Mouse (Mus musculus): ENCODE results near the gene En2. TPM values are rescaled to one million over a fixed set of nuclear protein-coding genes. Genes with fewer than 3 reads are reported as not detected.

En2 gene
- polyA plus RNA-seq, 1 experiment from 2014 or later: not detected

DNA sequence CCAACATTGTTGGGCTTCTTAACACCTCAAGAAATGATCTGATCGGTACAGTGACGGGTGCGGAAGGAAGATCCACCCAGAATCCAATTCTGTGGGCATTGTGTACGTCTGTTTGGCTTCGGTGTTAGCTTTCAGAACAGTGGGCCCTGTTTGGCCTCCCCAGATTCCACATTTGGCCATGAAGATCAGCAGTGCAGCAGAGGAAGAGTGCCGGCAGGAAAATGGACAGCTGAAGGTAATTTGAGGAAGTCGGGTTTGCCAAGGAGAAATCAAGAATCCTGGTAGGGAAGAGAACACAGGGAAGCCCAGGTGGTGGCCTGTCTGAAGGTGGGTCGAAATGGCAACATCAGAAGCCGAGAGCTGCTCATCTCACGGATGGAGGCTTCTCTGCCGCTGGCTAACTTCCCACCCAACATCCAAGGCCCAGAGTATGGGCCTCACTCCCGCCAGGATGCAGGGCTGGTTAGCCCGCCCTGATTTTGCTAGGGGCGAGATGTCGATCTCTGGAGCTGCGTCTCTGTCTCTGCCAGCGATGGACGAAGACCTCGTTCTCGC lies 4.0 kb upstream of the En2 start:
- no peak for ATAC-seq (ENCODE audit: insufficient number of reproducible peaks, low FRiP score)
- peaks cover 99% of the 10 kb centered on the region for H3K27me3 ChIP-seq (replicated peaks)
- H3K36me3 ChIP-seq: no peaks in the 10 kb centered on the region
- no peak overlapping the region for H3K9ac ChIP-seq
- no peak overlapping the region for H3K27ac ChIP-seq (ENCODE audit: poor library complexity, severe bottlenecking)
- H3K4me2 ChIP-seq: peak overlapping the region; percentile 31; the same call in 1 of the 2 replicates
- H3K9me3 ChIP-seq (replicated peaks): no peaks in the 10 kb centered on the region
- peak overlapping the region; percentile 20; the same call in 1 of the 2 replicates for H3K4me3 ChIP-seq
- 2% methylated on average over 20 of the region's 20 CpGs for WGBS
- H3K4me1 ChIP-seq (replicated peaks): peaks cover 22% of the 10 kb centered on the region

- Histone ChIP-seq H3K9ac (no peak overlapping the region), H3K4me2 (peak overlapping the region; percentile 31; the same call in 1 of the 2 replicates), H3K36me3 (no peaks in the 10 kb centered on the region), H3K4me3 (peak overlapping the region; percentile 20; the same call in 1 of the 2 replicates), H3K27me3 (replicated peaks) (peaks cover 99% of the 10 kb centered on the region), H3K4me1 (replicated peaks) (peaks cover 27% of the 10 kb centered on the region), H3K27ac (ENCODE audit: poor library complexity, severe bottlenecking) (no peak overlapping the region), H3K9me3 (replicated peaks) (no peaks in the 10 kb centered on the region)
- WGBS: 1% methylated on average over 24 of the region's 24 CpGs
- no peak for ATAC-seq (ENCODE audit: insufficient number of reproducible peaks, low FRiP score)
Measured at GRCm38 (mm10) chr5:28161938-28162402, 3.5 kb upstream of the En2 start.

GRCm38 (mm10) chr5:28163926-28164325 lies 1.6 kb upstream of the En2 start:
- Histone ChIP-seq H3K4me3 (no peak overlapping the region), H3K9me3 (replicated peaks) (no peaks in the 10 kb centered on the region), H3K27ac (ENCODE audit: poor library complexity, severe bottlenecking) (no peak overlapping the region), H3K4me2 (no peak overlapping the region), H3K4me1 (replicated peaks) (peaks cover 20% of the 10 kb centered on the region), H3K36me3 (no peaks in the 10 kb centered on the region), H3K9ac (no peak overlapping the region), H3K27me3 (replicated peaks) (peaks cover 95% of the 10 kb centered on the region)
- ATAC-seq (ENCODE audit: insufficient number of reproducible peaks, low FRiP score): no peak
- WGBS: 4% methylated on average over 1 of the region's 1 CpGs

DNA sequence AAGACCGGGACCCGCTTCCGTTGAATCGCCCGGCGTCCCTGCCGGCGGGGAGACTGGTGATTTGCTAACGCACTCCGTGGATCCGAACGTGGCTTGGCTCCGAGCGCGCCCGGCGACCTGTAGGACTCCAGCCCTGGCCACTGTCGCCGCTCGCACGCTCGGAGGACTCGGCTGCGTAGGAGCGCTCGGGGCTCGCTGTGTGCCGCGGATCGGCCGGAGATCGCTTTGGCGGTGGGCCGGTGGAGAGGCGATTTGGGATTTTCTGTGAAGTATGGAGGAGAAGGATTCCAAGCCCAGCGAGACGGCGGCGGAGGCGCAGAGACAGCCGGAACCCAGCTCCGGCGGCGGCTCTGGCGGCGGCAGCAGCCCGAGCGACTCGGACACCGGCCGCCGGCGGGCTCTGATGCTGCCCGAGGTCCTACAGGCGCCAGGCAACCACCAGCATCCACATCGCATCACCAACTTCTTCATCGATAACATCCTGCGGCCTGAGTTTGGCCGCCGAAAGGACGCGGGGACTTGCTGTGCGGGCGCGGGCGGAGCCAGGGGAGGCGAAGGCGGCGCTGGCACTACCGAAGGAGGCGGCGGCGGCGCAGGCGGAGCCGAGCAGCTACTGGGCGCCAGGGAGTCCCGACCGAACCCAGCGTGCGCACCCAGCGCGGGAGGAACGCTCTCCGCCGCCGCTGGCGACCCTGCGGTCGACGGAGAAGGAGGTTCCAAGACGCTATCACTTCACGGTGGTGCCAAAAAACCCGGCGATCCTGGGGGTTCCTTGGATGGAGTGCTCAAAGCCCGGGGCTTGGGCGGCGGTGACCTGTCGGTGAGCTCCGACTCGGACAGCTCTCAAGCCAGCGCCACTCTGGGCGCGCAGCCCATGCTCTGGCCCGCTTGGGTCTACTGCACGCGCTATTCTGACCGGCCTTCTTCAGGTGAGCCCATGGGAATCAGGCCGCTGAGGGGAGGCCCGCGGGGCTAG lies 1.1 kb downstream of the En2 start:
- WGBS: under 1% methylated on average over 111 of the region's 111 CpGs
- H3K4me1 ChIP-seq (replicated peaks): peaks cover 20% of the 10 kb centered on the region
- H3K27ac ChIP-seq (ENCODE audit: poor library complexity, severe bottlenecking): no peak overlapping the region
- H3K9me3 ChIP-seq (replicated peaks): no peaks in the 10 kb centered on the region
- peak overlapping the region; percentile 58 for H3K4me3 ChIP-seq
- no peak for ATAC-seq (ENCODE audit: insufficient number of reproducible peaks, low FRiP score)
- peaks cover 92% of the 10 kb centered on the region for H3K27me3 ChIP-seq (replicated peaks)
- no peaks in the 10 kb centered on the region for H3K36me3 ChIP-seq
- peak overlapping the region; percentile 97 for H3K4me2 ChIP-seq
- H3K9ac ChIP-seq: 0 out of 2 replicates have a peak overlapping the region, but pooled peaks have one; percentile 31

GRCm38 (mm10) chr5:28167611-28168252 lies 2.2 kb downstream of the En2 start:
- ATAC-seq (ENCODE audit: insufficient number of reproducible peaks, low FRiP score): no peak
- H3K27ac ChIP-seq (ENCODE audit: poor library complexity, severe bottlenecking): no peak overlapping the region
- no peaks in the 10 kb centered on the region for H3K36me3 ChIP-seq
- no peak overlapping the region for H3K9ac ChIP-seq
- no peaks in the 10 kb centered on the region for H3K9me3 ChIP-seq (replicated peaks)
- peaks cover 13% of the 10 kb centered on the region for H3K4me1 ChIP-seq (replicated peaks)
- H3K4me2 ChIP-seq: no peak overlapping the region
- peaks cover 91% of the 10 kb centered on the region for H3K27me3 ChIP-seq (replicated peaks)
- peak overlapping the region; percentile 12; the same call in 1 of the 2 replicates for H3K4me3 ChIP-seq
- under 1% methylated on average over 29 of the region's 29 CpGs for WGBS

GRCm38 (mm10) chr5:28168253-28169165 lies 3.0 kb downstream of the En2 start:
- peak overlapping the region; percentile 37; the same call in 1 of the 2 replicates for H3K4me2 ChIP-seq
- H3K9ac ChIP-seq: no peak overlapping the region
- H3K27me3 ChIP-seq (replicated peaks): peaks cover 91% of the 10 kb centered on the region
- peaks cover 13% of the 10 kb centered on the region for H3K4me1 ChIP-seq (replicated peaks)
- WGBS: under 1% methylated on average over 36 of the region's 36 CpGs
- H3K27ac ChIP-seq (ENCODE audit: poor library complexity, severe bottlenecking): no peak overlapping the region
- peak overlapping the region; percentile 12; the same call in 1 of the 2 replicates for H3K4me3 ChIP-seq
- no peaks in the 10 kb centered on the region for H3K9me3 ChIP-seq (replicated peaks)
- ATAC-seq (ENCODE audit: insufficient number of reproducible peaks, low FRiP score): no peak
- no peaks in the 10 kb centered on the region for H3K36me3 ChIP-seq

GRCm38 (mm10) chr5:28169166-28169801 lies 3.8 kb downstream of the En2 start:
- no peaks in the 10 kb centered on the region for H3K9me3 ChIP-seq (replicated peaks)
- no peak overlapping the region for H3K4me2 ChIP-seq
- 6% methylated on average over 5 of the region's 5 CpGs for WGBS
- H3K4me3 ChIP-seq: no peak overlapping the region
- peaks cover 91% of the 10 kb centered on the region for H3K27me3 ChIP-seq (replicated peaks)
- H3K9ac ChIP-seq: no peak overlapping the region
- peaks cover 13% of the 10 kb centered on the region for H3K4me1 ChIP-seq (replicated peaks)
- H3K27ac ChIP-seq (ENCODE audit: poor library complexity, severe bottlenecking): no peak overlapping the region
- H3K36me3 ChIP-seq: no peaks in the 10 kb centered on the region
- ATAC-seq (ENCODE audit: insufficient number of reproducible peaks, low FRiP score): no peak

GRCm38 (mm10) chr5:28170081-28170480 lies 4.6 kb downstream of the En2 start:
- 8% methylated on average over 17 of the region's 17 CpGs for WGBS
- no peak for ATAC-seq (ENCODE audit: insufficient number of reproducible peaks, low FRiP score)

DNA sequence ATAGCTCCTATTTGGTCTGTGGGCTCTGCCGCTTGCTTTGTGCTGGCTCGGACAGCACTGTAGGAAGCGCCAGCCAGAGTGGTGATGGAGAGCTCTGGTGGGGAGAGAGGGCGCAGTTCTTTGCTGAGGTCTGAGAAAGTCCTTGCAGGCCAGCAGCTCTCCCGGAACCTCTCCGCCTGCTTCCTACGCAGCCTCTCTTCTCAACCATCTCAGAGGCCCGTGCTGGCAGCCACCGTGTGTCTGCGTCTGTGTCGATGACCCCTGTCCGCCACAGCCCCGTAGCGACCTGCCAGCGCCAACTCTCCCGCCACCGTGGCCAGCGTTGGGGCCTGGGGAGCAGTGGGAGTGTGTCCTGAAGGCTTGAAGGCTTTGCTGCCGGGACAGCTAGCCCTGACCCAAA lies 5.4 kb downstream of the En2 start:
- Histone ChIP-seq H3K9me3 (replicated peaks) (no peaks in the 10 kb centered on the region), H3K27me3 (replicated peaks) (peaks cover 89% of the 10 kb centered on the region), H3K4me2 (no peak overlapping the region), H3K9ac (no peak overlapping the region), H3K4me1 (replicated peaks) (peaks cover 16% of the 10 kb centered on the region), H3K36me3 (no peaks in the 10 kb centered on the region), H3K4me3 (no peak overlapping the region), H3K27ac (ENCODE audit: poor library complexity, severe bottlenecking) (no peak overlapping the region)
- ATAC-seq (ENCODE audit: insufficient number of reproducible peaks, low FRiP score): no peak
- under 1% methylated on average over 19 of the region's 19 CpGs for WGBS

More at GRCm38 (mm10) chr5:28170081-28170480, 4.6 kb downstream of the En2 start:
- Histone ChIP-seq H3K4me3 (no peak overlapping the region), H3K4me2 (no peak overlapping the region), H3K27ac (ENCODE audit: poor library complexity, severe bottlenecking) (no peak overlapping the region), H3K9me3 (replicated peaks) (no peaks in the 10 kb centered on the region), H3K27me3 (replicated peaks) (peaks cover 89% of the 10 kb centered on the region), H3K4me1 (replicated peaks) (peaks cover 16% of the 10 kb centered on the region), H3K9ac (no peak overlapping the region), H3K36me3 (no peaks in the 10 kb centered on the region)

DNA sequence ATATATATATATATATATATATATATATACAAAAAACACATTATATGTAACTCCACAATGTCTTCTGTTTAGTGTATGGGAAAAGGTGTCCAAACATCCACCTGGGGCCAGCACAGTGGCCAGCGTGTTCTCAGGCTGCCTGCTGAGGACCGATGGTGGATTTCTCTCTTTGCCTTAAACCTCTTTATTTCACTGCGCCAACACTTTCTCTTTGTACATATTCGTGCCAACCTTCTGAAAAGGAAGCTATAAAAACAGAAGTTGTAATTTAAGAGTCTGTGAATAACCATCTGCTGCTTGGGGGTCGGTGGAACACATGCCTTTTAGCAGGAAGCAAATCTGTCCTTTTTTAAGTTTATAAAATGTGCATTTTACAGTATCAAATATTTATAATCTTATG lies 6.2 kb downstream of the En2 start:
- WGBS: 20% methylated on average over 5 of the region's 5 CpGs

More for the DNA sequence above, 6.2 kb downstream of the En2 start:
- no peak overlapping the region for H3K9ac ChIP-seq
- H3K36me3 ChIP-seq: no peaks in the 10 kb centered on the region
- no peak overlapping the region for H3K4me2 ChIP-seq
- no peak for ATAC-seq (ENCODE audit: insufficient number of reproducible peaks, low FRiP score)
- H3K27ac ChIP-seq (ENCODE audit: poor library complexity, severe bottlenecking): no peak overlapping the region
- no peaks in the 10 kb centered on the region for H3K9me3 ChIP-seq (replicated peaks)
- H3K4me1 ChIP-seq (replicated peaks): peaks cover 8% of the 10 kb centered on the region
- peaks cover 89% of the 10 kb centered on the region for H3K27me3 ChIP-seq (replicated peaks)
- H3K4me3 ChIP-seq: no peak overlapping the region
